Mouse (Mus musculus) olfactory bulb, adult 2 months (tissue): ENCODE measurements around the gene Epas1. TPM values are rescaled to one million over a fixed set of nuclear protein-coding genes. Genes with fewer than 3 reads are reported as not detected.

Experiments used
- H3K27ac ChIP-seq: fragments of 200-500 bp; 2 replicates; pipeline ENCODE4 v1.5.1; 2012; ENCODE audit warnings: low read depth, low read length; ENCODE audit not compliant: insufficient read depth
- H3K4me1 ChIP-seq: fragments of 200-500 bp; 2 replicates; pipeline ENCODE4 v1.6.1; 2012; ENCODE audit warnings: low read length; ENCODE audit not compliant: control insufficient read depth, insufficient read depth
- H3K4me3 ChIP-seq: fragments of 200-500 bp; 2 replicates; pipeline ENCODE4 v1.5.1; 2012; ENCODE audit warnings: mild to moderate bottlenecking, low read depth, low read length, moderate library complexity; ENCODE audit not compliant: insufficient read depth
- CTCF ChIP-seq: fragments of 200-500 bp; IDR thresholded peaks from 2 replicates; pipeline ENCODE4 v1.5.1; 2012; ENCODE audit warnings: low read depth, mild to moderate bottlenecking, low read length, moderate library complexity; ENCODE audit not compliant: insufficient read depth
- POLR2A ChIP-seq: fragments of 200-500 bp; IDR thresholded peaks from 2 replicates; pipeline ENCODE4 v1.6.1; 2012; ENCODE audit warnings: mild to moderate bottlenecking, low read depth, low read length, moderate library complexity; ENCODE audit not compliant: insufficient read depth
- WGBS: fragments of 180-500 bp; shearing (Covaris S2); methylation state at CpG from one replicate; pipeline ENCODE4 v1.1.7; 2018; 5-methylcytosine and 5-hydroxymethylcytosine counted together
- polyA plus RNA-seq: library from polyadenylated mRNA; stranded (reverse); fragments of >200 nt; gene quantifications from 2 replicates; pipeline ENCODE4 v1.2.4, GENCODE M21; 2012; ENCODE audit warnings: low replicate concordance; ENCODE audit not compliant: missing spikeins, insufficient read depth, insufficient read length

Epas1 gene
- polyA plus RNA-seq, 1 experiment = not detected

GRCm38 (mm10) chr17:86726480-86726879 is 27.0 kb upstream of the Epas1 start:
- TF ChIP-seq POLR2A = no peak
- TF ChIP-seq CTCF = no peak
- Histone ChIP-seq H3K27ac (0 out of 2 replicates have a peak overlapping the region, but pooled peaks have one; percentile 34), H3K4me1 (peaks cover 4% of the 10 kb centered on the region), H3K4me3 (no peak overlapping the region)
- 33% methylated on average over 7 of the region's 7 CpGs for WGBS

GRCm38 (mm10) chr17:86727031-86727430 is 26.5 kb upstream of the Epas1 start:
- Histone ChIP-seq H3K27ac (0 out of 2 replicates have a peak overlapping the region, but pooled peaks have one; percentile 34), H3K4me3 (no peak overlapping the region), H3K4me1 (peaks cover 6% of the 10 kb centered on the region)
- 92% methylated on average over 7 of the region's 7 CpGs for WGBS
- TF ChIP-seq POLR2A = no peak
- TF ChIP-seq CTCF = no peak

DNA sequence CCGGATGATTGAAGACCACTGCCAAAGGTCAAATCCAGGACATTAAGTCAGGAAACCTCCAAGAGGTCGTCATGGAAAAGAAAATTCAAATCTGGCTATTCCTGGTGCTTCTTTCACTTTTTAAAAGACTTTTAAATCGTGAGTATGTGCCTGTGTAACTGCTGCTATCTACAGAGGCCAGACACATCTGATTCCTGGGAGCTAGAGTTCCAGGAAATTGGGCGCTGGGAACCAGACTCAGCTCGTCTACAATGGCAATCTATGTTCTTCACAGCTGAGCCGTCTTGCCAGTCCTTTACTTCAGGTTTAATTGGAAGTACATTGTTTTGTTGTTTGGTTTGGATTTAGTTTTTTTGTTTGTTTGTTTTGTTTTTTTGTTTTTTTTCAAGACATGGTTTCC is 22.2 kb upstream of the Epas1 start:
- WGBS = 88% methylated on average over 6 of the region's 6 CpGs
- Histone ChIP-seq H3K4me3 (no peak overlapping the region), H3K4me1 (peaks cover 8% of the 10 kb centered on the region), H3K27ac (no peak overlapping the region)
- TF ChIP-seq POLR2A = no peak
- no peak for TF ChIP-seq CTCF

GRCm38 (mm10) chr17:86732024-86732423 is 21.5 kb upstream of the Epas1 start:
- Histone ChIP-seq H3K27ac (no peak overlapping the region), H3K4me3 (no peak overlapping the region), H3K4me1 (peaks cover 4% of the 10 kb centered on the region)
- TF ChIP-seq CTCF (no peak), POLR2A (no peak)
- WGBS = 38% methylated on average over 11 of the region's 11 CpGs

GRCm38 (mm10) chr17:86732522-86732921 is 21.0 kb upstream of the Epas1 start:
- 95% methylated on average over 1 of the region's 1 CpGs for WGBS

DNA sequence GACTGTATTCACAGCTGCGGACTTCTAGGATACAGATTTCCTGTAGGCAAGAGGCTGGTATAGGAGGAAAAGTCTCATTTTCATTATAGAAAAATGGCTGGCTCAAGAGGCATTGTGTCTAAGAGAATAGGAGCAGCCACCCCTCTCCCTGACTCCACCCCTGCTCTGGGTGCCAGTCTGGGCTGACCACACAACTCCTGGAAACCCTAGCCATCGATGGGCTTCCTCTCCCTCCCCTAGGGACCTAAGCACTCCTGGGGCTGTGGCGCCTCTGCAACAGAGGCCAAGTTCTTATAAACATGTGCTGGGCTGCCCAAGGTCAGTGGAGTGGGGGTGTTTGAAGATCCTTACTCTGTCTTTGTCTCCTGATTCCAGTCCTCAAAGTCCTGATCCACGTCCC is 19.9 kb upstream of the Epas1 start:
- Histone ChIP-seq H3K4me1 (peaks cover 4% of the 10 kb centered on the region), H3K4me3 (no peak overlapping the region), H3K27ac (no peak overlapping the region)
- 84% methylated on average over 4 of the region's 4 CpGs for WGBS
- no peak for TF ChIP-seq CTCF
- no peak for TF ChIP-seq POLR2A

More at GRCm38 (mm10) chr17:86732522-86732921, 21.0 kb upstream of the Epas1 start:
- H3K4me3 ChIP-seq = no peak overlapping the region
- no peak overlapping the region for H3K27ac ChIP-seq
- no peak for TF ChIP-seq CTCF
- TF ChIP-seq POLR2A = no peak
- H3K4me1 ChIP-seq = peaks cover 4% of the 10 kb centered on the region

DNA sequence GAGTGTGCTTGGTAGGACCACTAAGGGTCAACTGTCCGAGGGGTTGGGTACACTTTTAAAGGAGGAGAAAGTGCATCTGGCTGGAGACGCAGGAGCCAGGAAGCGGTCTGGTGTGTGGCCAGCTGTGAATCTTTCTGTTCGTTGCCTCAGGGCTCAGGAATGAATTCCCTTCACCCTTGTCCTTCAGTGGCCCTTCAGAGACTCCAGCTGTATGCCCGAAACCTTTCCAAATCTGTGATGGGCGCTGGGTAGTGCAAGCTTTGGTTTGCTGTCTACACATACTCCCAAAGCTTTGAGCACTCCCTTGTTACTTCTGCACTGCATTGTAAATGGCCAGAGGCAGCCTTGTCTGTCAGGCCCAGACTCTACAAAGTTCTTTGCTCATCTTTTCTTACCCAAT is 15.0 kb upstream of the Epas1 start:
- 89% methylated on average over 6 of the region's 6 CpGs for WGBS
- Histone ChIP-seq H3K27ac (no peak overlapping the region), H3K4me1 (no peaks in the 10 kb centered on the region), H3K4me3 (no peak overlapping the region)
- TF ChIP-seq POLR2A (no peak), CTCF (no peak)

GRCm38 (mm10) chr17:86743351-86743941 is 10.1 kb upstream of the Epas1 start:
- no peak for TF ChIP-seq CTCF
- TF ChIP-seq POLR2A = no peak
- H3K4me3 ChIP-seq = no peak overlapping the region
- H3K4me1 ChIP-seq = no peaks in the 10 kb centered on the region
- 92% methylated on average over 7 of the region's 7 CpGs for WGBS
- H3K27ac ChIP-seq = no peak overlapping the region

GRCm38 (mm10) chr17:86744943-86745342 is 8.6 kb upstream of the Epas1 start:
- 59% methylated on average over 6 of the region's 6 CpGs for WGBS
- H3K4me1 ChIP-seq = no peaks in the 10 kb centered on the region
- H3K4me3 ChIP-seq = no peak overlapping the region
- no peak for TF ChIP-seq POLR2A
- no peak for TF ChIP-seq CTCF
- no peak overlapping the region for H3K27ac ChIP-seq
